Mouse (Mus musculus): ENCODE measurements around the gene D930020B18Rik.

DNA sequence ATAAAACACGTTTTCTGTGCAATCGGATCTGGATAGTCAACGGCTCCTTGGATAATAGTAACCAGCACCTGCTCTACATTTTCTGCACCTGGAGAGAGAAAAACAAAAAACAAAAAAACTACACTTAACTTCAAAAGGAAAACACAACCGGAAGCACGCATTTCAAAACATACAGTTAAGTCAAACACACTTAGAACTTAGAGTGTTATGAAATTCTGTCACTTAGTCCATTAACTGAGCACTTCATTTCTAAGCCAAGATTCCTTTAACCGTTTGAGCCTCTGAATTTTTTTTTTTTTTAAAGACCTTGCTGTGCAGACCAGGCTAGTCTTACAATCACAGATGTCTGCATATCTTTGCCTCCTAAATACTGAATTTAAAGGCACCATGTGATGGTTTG is 40.1 kb upstream of the D930020B18Rik start:
- TF ChIP-seq CTCF (IDR thresholded peaks at IDR 0.05; ENCODE audit: low read depth) (no peak), EP300 (optimal IDR thresholded peaks at IDR 0.05) (no peak)

Data from stomach, postnatal 0 days (tissue).